Mouse (Mus musculus): ENCODE data around the gene Olfr106-ps. TPM values are rescaled to one million over a fixed set of nuclear protein-coding genes. Genes with fewer than 3 reads are reported as not detected.

Gene Olfr106-ps
- polyA plus RNA-seq (2016; fragmentation: Nextera tagmentation; extraction: Ambion mirVana), result not detected in 2 replicates

DNA sequence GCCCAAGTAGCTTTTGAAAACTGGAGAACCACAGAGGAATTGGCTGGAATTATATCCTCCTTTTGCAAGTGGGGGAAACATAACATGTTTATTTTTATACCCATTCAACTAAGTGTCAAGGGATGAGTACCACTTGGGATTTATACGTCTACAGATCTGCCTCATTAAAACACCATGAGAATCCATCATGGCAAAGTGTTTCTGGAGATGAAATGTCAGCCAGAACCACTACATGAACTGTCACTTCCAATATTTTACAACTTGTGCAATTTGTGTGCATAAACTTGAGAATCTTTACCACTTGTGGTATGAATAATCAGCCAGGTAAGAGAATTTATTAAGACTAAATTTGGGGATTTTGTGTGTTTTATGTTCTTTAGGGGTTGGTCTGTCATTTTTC lies at the start of gene Olfr106-ps:
TSS of gene Olfr106-ps (plus strand) at position 301 of the 400 bp plus-strand sequence.
- Histone ChIP-seq H3K9ac (no peak within 1 kb of the TSS), H3K36me3 (no peaks in the 10 kb centered on the region), H3K4me1 (replicated peaks) (no peaks in the 10 kb centered on the region), H3K4me2 (no peak within 1 kb of the TSS), H3K27ac (ENCODE audit: poor library complexity, severe bottlenecking) (no peak within 1 kb of the TSS), H3K27me3 (replicated peaks) (no peaks in the 10 kb centered on the region), H3K4me3 (no peak within 1 kb of the TSS), H3K9me3 (replicated peaks) (0 out of 2 replicates have a peak, but pooled peaks cover 5% of the 10 kb centered on the region)
- no peak for ATAC-seq (ENCODE audit: insufficient number of reproducible peaks, low FRiP score)
- 69% methylated on average over 1 of the region's 1 CpGs for WGBS

DNA sequence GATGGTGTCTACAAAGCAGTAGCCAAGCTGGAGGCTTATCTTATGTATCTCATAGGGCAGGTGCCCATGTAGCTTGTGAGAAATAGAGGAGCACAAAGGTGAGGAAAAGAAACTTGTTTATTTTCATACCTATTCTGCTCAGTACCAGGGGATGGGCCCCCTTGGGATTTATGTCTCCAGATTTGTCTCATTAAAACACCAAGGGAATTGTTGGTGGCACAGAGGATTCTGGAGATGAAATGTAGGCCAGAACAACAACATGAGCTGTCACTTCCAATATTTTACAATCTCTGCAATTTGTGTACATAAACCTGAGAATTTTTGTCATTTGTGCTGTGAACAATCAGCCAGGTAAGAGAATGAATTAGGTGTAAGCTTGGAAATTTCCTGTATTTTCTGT lies 30.9 kb upstream of the Olfr106-ps start, which contains the start of gene Olfr104-ps:
TSS of gene Olfr104-ps (plus strand) at position 301 of the 400 bp plus-strand sequence.
- Histone ChIP-seq H3K27ac (ENCODE audit: poor library complexity, severe bottlenecking) (no peak within 1 kb of the TSS), H3K4me3 (no peak within 1 kb of the TSS), H3K4me2 (no peak within 1 kb of the TSS), H3K9me3 (replicated peaks) (no peaks in the 10 kb centered on the region; the same call in 1 of the 2 replicates), H3K36me3 (no peaks in the 10 kb centered on the region), H3K4me1 (replicated peaks) (no peaks in the 10 kb centered on the region), H3K27me3 (replicated peaks) (no peaks in the 10 kb centered on the region), H3K9ac (no peak within 1 kb of the TSS)
- no peak for ATAC-seq (ENCODE audit: insufficient number of reproducible peaks, low FRiP score)

DNA sequence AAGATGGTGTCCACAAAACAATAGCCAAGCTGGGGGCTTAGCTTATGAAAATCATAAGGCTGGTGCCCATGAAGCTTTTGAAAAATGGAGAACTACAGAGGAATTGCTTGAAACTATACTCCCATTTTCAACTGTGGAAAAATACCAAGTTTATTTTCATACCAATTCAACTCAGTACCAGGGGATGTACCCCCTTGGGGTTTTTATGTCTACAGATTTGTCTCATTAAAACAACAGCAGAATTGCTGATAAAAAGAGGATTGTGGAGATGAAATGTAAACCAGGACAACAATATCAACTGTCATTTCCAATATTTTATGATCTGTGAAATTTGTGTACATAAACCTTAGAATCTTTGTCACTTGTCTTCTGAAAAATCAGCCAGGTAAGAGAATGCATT lies 11.5 kb upstream of the Olfr106-ps start, which contains the start of gene Olfr105-ps:
TSS of gene Olfr105-ps (plus strand) at position 301 of the 400 bp plus-strand sequence.
- H3K27ac ChIP-seq (ENCODE audit: poor library complexity, severe bottlenecking), result no peak within 1 kb of the TSS
- H3K4me1 ChIP-seq (replicated peaks), result no peaks in the 10 kb centered on the region
- H3K27me3 ChIP-seq (replicated peaks), result no peaks in the 10 kb centered on the region
- H3K4me3 ChIP-seq, result no peak within 1 kb of the TSS
- H3K4me2 ChIP-seq, result no peak within 1 kb of the TSS
- H3K36me3 ChIP-seq, result no peaks in the 10 kb centered on the region
- no peak within 1 kb of the TSS for H3K9ac ChIP-seq
- H3K9me3 ChIP-seq (replicated peaks), result no peaks in the 10 kb centered on the region
- ATAC-seq (ENCODE audit: insufficient number of reproducible peaks, low FRiP score), result no peak

DNA sequence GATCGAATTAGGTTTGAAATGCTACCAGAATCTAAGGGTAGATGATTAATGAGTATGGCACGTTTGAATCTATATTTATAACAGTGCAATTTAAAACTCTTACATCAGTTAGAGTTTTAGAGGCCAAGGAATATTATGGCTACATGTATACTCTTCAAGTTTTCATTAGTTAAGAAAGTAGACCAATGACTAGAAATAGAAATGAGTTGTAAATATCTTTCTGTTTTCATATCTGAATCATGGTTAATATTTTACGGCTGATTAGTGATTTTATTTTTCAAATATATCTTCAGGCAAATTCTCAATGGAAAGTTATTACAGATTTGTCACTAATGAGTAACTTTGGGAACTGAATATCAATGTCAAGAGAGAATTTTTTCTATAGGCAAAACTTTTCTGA lies 8.7 kb downstream of the Olfr106-ps start, which contains the start of gene Olfr107:
TSS of gene Olfr107 (plus strand) at position 301 of the 400 bp plus-strand sequence.
- H3K27me3 ChIP-seq (replicated peaks), result no peaks in the 10 kb centered on the region
- H3K4me2 ChIP-seq, result no peak within 1 kb of the TSS
- H3K36me3 ChIP-seq, result no peaks in the 10 kb centered on the region
- H3K27ac ChIP-seq (ENCODE audit: poor library complexity, severe bottlenecking), result no peak within 1 kb of the TSS
- H3K9ac ChIP-seq, result no peak within 1 kb of the TSS
- 66% methylated on average over 3 of the region's 3 CpGs for WGBS
- ATAC-seq (ENCODE audit: insufficient number of reproducible peaks, low FRiP score), result no peak
- no peaks in the 10 kb centered on the region for H3K4me1 ChIP-seq (replicated peaks)
- H3K9me3 ChIP-seq (replicated peaks), result 0 out of 2 replicates have a peak, but pooled peaks cover 5% of the 10 kb centered on the region
- no peak within 1 kb of the TSS for H3K4me3 ChIP-seq

DNA sequence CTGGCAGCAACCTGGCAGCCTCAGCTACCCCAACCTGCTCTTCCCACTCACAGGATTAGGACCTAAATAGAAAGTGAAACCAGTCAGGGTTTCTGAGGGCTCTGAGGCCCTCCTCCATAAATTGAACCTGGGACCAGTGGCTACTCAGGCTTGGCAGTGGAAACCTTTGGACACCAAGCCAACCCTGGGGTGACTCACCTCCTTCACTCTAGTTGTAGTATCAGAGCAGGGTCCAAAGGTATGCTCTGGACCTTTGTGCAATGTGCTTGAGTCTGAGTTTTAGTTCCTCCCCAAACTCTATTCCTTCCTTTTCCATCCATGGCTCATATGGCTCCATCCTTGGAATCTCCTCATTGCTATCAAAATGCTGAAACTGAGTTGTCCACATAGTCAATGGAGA lies 23.2 kb downstream of the Olfr106-ps start:
- no peak overlapping the region for H3K27ac ChIP-seq (ENCODE audit: poor library complexity, severe bottlenecking)
- H3K36me3 ChIP-seq, result no peaks in the 10 kb centered on the region
- H3K9ac ChIP-seq, result no peak overlapping the region
- no peaks in the 10 kb centered on the region for H3K4me1 ChIP-seq (replicated peaks)
- H3K9me3 ChIP-seq (replicated peaks), result 0 out of 2 replicates have a peak, but pooled peaks cover 6% of the 10 kb centered on the region
- no peak overlapping the region for H3K4me2 ChIP-seq
- ATAC-seq (ENCODE audit: insufficient number of reproducible peaks, low FRiP score), result no peak
- no peak overlapping the region for H3K4me3 ChIP-seq
- no peaks in the 10 kb centered on the region for H3K27me3 ChIP-seq (replicated peaks)

DNA sequence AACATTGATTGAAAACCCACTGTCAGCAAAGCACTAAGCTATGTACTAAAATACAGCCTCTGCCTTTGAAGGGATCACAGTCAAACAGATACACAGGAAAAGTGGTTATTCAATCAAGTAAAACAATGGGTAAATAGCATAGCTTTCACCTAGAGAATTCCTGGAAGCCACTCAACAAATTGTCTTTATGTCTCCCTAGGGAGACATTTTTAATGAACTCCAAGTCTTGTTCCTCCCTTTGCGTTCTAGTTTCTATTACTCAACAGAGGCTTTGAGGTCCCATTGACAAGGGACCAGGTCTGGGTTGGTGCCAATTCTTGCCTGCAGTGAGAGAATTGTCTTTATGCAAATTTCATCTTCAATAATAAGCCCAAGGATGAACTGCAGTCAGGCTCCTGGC lies 55.0 kb downstream of the Olfr106-ps start, which contains the start of gene Olfr108:
TSS of gene Olfr108 (plus strand) at position 301 of the 400 bp plus-strand sequence.
- Histone ChIP-seq H3K9me3 (replicated peaks) (no peaks in the 10 kb centered on the region), H3K27ac (ENCODE audit: poor library complexity, severe bottlenecking) (no peak within 1 kb of the TSS), H3K4me2 (no peak within 1 kb of the TSS), H3K4me1 (replicated peaks) (no peaks in the 10 kb centered on the region), H3K27me3 (replicated peaks) (no peaks in the 10 kb centered on the region), H3K36me3 (no peaks in the 10 kb centered on the region), H3K4me3 (no peak within 1 kb of the TSS), H3K9ac (no peak within 1 kb of the TSS)
- 84% methylated on average over 1 of the region's 1 CpGs for WGBS
- ATAC-seq (ENCODE audit: insufficient number of reproducible peaks, low FRiP score), result no peak

Other genes with a start within 250 kb of the Olfr106-ps start
- gene Olfr93, start 228.9 kb upstream of the Olfr106-ps start, polyA plus RNA-seq (2016; fragmentation: Nextera tagmentation; extraction: Ambion mirVana), result not detected in 2 replicates
- gene Ubd, start 196.5 kb upstream of the Olfr106-ps start, polyA plus RNA-seq (2016; fragmentation: Nextera tagmentation; extraction: Ambion mirVana), result not detected in 2 replicates
- gene Olfr94, start 189.4 kb upstream of the Olfr106-ps start, polyA plus RNA-seq (2016; fragmentation: Nextera tagmentation; extraction: Ambion mirVana), result not detected in 2 replicates
- gene Olfr95, start 177.3 kb upstream of the Olfr106-ps start, polyA plus RNA-seq (2016; fragmentation: Nextera tagmentation; extraction: Ambion mirVana), result not detected in 2 replicates
- gene Olfr96, start 170.2 kb upstream of the Olfr106-ps start, polyA plus RNA-seq (2016; fragmentation: Nextera tagmentation; extraction: Ambion mirVana), result not detected in 2 replicates
- gene Olfr97, start 153.1 kb upstream of the Olfr106-ps start, polyA plus RNA-seq (2016; fragmentation: Nextera tagmentation; extraction: Ambion mirVana), result not detected in 2 replicates
- not detected in 2 replicates for gene Olfr98, start 126.6 kb upstream of the Olfr106-ps start, polyA plus RNA-seq (2016; fragmentation: Nextera tagmentation; extraction: Ambion mirVana)
- gene H2-M3, start 120.2 kb upstream of the Olfr106-ps start, polyA plus RNA-seq (2016; fragmentation: Nextera tagmentation; extraction: Ambion mirVana), result 0.57 and 0.74 TPM in 2 replicates
- not detected in 2 replicates for gene Olfr99, start 106.9 kb upstream of the Olfr106-ps start, polyA plus RNA-seq (2016; fragmentation: Nextera tagmentation; extraction: Ambion mirVana)
- gene Olfr101, start 86.1 kb upstream of the Olfr106-ps start, polyA plus RNA-seq (2016; fragmentation: Nextera tagmentation; extraction: Ambion mirVana), result not detected in 2 replicates
- not detected in 2 replicates for gene Olfr102, start 73.3 kb upstream of the Olfr106-ps start, polyA plus RNA-seq (2016; fragmentation: Nextera tagmentation; extraction: Ambion mirVana)
- not detected in 2 replicates for gene Olfr103, start 50.7 kb upstream of the Olfr106-ps start, polyA plus RNA-seq (2016; fragmentation: Nextera tagmentation; extraction: Ambion mirVana)
- gene Olfr104-ps, start 30.8 kb upstream of the Olfr106-ps start, polyA plus RNA-seq (2016; fragmentation: Nextera tagmentation; extraction: Ambion mirVana), result not detected in 2 replicates
- not detected in 2 replicates for gene Olfr105-ps, start 11.4 kb upstream of the Olfr106-ps start, polyA plus RNA-seq (2016; fragmentation: Nextera tagmentation; extraction: Ambion mirVana)
- gene Olfr107, start 8.8 kb downstream of the Olfr106-ps start, polyA plus RNA-seq (2016; fragmentation: Nextera tagmentation; extraction: Ambion mirVana), result not detected in 2 replicates
- not detected in 2 replicates for gene Olfr108, start 55.1 kb downstream of the Olfr106-ps start, polyA plus RNA-seq (2016; fragmentation: Nextera tagmentation; extraction: Ambion mirVana)
- gene Olfr109, start 68.5 kb downstream of the Olfr106-ps start, polyA plus RNA-seq (2016; fragmentation: Nextera tagmentation; extraction: Ambion mirVana), result not detected in 2 replicates
- gene H2-M2, start 93.2 kb downstream of the Olfr106-ps start, polyA plus RNA-seq (2016; fragmentation: Nextera tagmentation; extraction: Ambion mirVana), result not detected in 2 replicates
- gene Olfr110, start 102.1 kb downstream of the Olfr106-ps start, polyA plus RNA-seq (2016; fragmentation: Nextera tagmentation; extraction: Ambion mirVana), result not detected in 2 replicates
- gene Olfr111, start 117.6 kb downstream of the Olfr106-ps start, polyA plus RNA-seq (2016; fragmentation: Nextera tagmentation; extraction: Ambion mirVana), result 0.10 TPM in 1 of 2 replicates, not detected in the other
- not detected in 2 replicates for gene Olfr112, start 179.1 kb downstream of the Olfr106-ps start, polyA plus RNA-seq (2016; fragmentation: Nextera tagmentation; extraction: Ambion mirVana)
- not detected in 2 replicates for gene Olfr113, start 187.3 kb downstream of the Olfr106-ps start, polyA plus RNA-seq (2016; fragmentation: Nextera tagmentation; extraction: Ambion mirVana)
- gene Olfr114, start 202.3 kb downstream of the Olfr106-ps start, polyA plus RNA-seq (2016; fragmentation: Nextera tagmentation; extraction: Ambion mirVana), result not detected in 2 replicates
- gene Olfr115, start 236.7 kb downstream of the Olfr106-ps start, polyA plus RNA-seq (2016; fragmentation: Nextera tagmentation; extraction: Ambion mirVana), result not detected in 2 replicates
- not detected in 2 replicates for gene Olfr116, start 236.8 kb downstream of the Olfr106-ps start, polyA plus RNA-seq (2016; fragmentation: Nextera tagmentation; extraction: Ambion mirVana)

Data from heart, embryonic 12.5 days (tissue).